Mouse (Mus musculus) neural tube, embryonic 15.5 days (tissue): ENCODE results near the gene Plxnb1. TPM values are rescaled to one million over a fixed set of nuclear protein-coding genes. Genes with fewer than 3 reads are reported as not detected.

Experiments
- ATAC-seq: fragments of 200-750 bp; cut with Nextera tagmentation; 2 replicates; pipeline ENCODE4 v1.8.0; 2017; ENCODE audit warnings: mild to moderate bottlenecking, moderate TSS enrichment, moderate library complexity; ENCODE audit not compliant: low FRiP score
- H3K27ac ChIP-seq: fragments of 300-500 bp; sonication (generic); replicated peaks from 2 replicates; pipeline ENCODE4 v1.5.1; 2015; ENCODE audit warnings: mild to moderate bottlenecking, inconsistent platforms
- H3K27me3 ChIP-seq: fragments of 300-500 bp; sonication (generic); replicated peaks from 2 replicates; pipeline ENCODE4 v1.6.1; 2015; ENCODE audit warnings: inconsistent platforms
- H3K36me3 ChIP-seq: fragments of 300-500 bp; sonication (generic); 2 replicates; pipeline ENCODE4 v1.6.1; 2015; ENCODE audit warnings: inconsistent platforms
- H3K4me1 ChIP-seq: fragments of 300-500 bp; sonication (generic); 2 replicates; pipeline ENCODE4 v1.6.1; 2015; ENCODE audit warnings: inconsistent platforms
- H3K4me2 ChIP-seq: fragments of 300-500 bp; sonication (generic); 2 replicates; pipeline ENCODE4 v1.6.1; 2015; ENCODE audit warnings: inconsistent platforms, mild to moderate bottlenecking, moderate library complexity
- H3K4me3 ChIP-seq: fragments of 300-500 bp; sonication (generic); replicated peaks from 2 replicates; pipeline ENCODE4 v1.5.1; 2015; ENCODE audit warnings: mild to moderate bottlenecking, inconsistent platforms
- H3K9ac ChIP-seq: fragments of 300-500 bp; sonication (generic); replicated peaks from 2 replicates; pipeline ENCODE4 v1.6.1; 2015; ENCODE audit warnings: mild to moderate bottlenecking, inconsistent platforms
- H3K9me3 ChIP-seq: fragments of 300-500 bp; sonication (generic); replicated peaks from 2 replicates; pipeline ENCODE4 v1.6.1; 2016; ENCODE audit warnings: inconsistent platforms
- WGBS: fragments of 180-500 bp; shearing (Covaris S2); methylation state at CpG from one replicate; pipeline ENCODE4 v1.1.7; 2015; ENCODE audit warnings: mixed read lengths; 5-methylcytosine and 5-hydroxymethylcytosine counted together
- polyA plus RNA-seq: library from polyadenylated mRNA; unstranded; fragments of >200 nt; fragmentation: Nextera tagmentation; extraction: Ambion mirVana; gene quantifications from 2 replicates; pipeline ENCODE4 v1.2.1, GENCODE M21; 2015

Gene Plxnb1
- polyA plus RNA-seq, 1 experiment from 2014 or later, result 11.6 TPM

DNA sequence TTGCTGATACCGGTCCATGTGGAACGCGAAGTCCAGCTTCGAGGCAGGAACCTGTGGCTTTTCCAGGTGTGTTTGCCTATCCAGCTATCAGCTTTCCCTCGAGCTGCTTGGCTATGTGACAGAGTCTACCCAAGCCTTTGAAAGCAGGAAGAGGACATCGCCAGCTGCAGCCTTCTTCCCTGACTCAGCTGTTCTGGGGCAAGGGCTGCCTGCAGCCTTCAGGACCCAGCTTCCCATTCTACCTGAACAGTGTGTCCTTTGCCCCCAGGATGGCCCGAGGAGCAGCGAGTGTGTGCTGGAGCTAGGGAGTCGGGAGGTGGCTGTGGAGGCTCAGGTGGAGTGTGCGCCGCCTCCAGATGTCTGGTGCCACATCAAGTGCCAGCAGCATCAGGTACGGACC is 10.5 kb downstream of the Plxnb1 start:
- Histone ChIP-seq H3K9me3 (no peaks in the 10 kb centered on the region), H3K9ac (no peak overlapping the region), H3K27ac (peak overlapping the region; percentile 20; the same call in 1 of the 2 replicates), H3K36me3 (peaks cover 59% of the 10 kb centered on the region), H3K4me2 (no peak overlapping the region), H3K4me3 (no peak overlapping the region), H3K27me3 (no peaks in the 10 kb centered on the region), H3K4me1 (peaks cover 39% of the 10 kb centered on the region)
- whole genome bisulfite sequencing, result 94% methylated on average over 12 of the region's 12 CpGs
- no peak for ATAC-seq

DNA sequence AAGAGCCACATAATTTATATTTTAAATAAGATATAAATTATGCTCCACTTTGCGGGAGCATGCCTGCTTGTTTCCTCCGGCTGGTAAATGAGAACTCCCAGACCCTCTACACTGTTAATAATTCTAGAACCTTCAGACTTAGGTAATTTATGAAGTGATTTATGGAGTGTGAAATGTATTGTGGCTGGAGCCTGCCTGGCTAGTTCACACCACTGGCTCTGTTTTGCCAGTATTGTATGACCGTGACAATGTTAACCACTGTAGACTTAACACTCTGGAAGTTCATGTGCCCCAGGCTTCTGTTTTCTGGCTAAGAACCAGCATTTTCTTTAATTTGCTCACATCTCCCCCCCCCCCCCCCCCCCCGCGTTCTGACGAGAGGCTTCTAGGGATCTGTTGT is 12.2 kb downstream of the Plxnb1 start:
- peaks cover 35% of the 10 kb centered on the region for H3K4me1 ChIP-seq
- no peak for ATAC-seq
- no peak overlapping the region for H3K4me2 ChIP-seq
- H3K9me3 ChIP-seq, result no peaks in the 10 kb centered on the region
- 40% methylated on average over 4 of the region's 6 CpGs for WGBS
- H3K4me3 ChIP-seq, result no peak overlapping the region
- peaks cover 70% of the 10 kb centered on the region for H3K36me3 ChIP-seq
- H3K27me3 ChIP-seq, result no peaks in the 10 kb centered on the region
- no peak overlapping the region for H3K27ac ChIP-seq
- H3K9ac ChIP-seq, result no peak overlapping the region

DNA sequence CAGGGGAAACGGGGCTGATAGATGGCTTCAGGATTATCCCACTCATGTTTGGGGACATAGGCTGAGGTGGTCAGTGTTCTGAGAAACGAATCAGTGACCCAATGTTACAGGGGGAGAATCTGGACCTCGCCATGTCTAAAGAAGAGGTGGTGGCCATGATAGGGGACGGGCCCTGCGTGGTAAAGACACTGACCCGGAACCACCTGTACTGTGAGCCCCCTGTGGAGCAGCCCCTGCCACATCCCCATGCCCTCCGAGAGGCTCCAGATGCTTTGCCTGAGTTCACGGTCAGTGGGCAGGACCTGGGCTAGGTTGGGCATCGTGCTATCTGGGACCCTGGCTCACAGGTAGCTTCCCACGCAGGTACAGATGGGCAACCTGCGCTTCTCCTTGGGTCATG is 15.1 kb downstream of the Plxnb1 start:
- H3K4me3 ChIP-seq, result no peak overlapping the region
- no peak overlapping the region for H3K27ac ChIP-seq
- no peak overlapping the region for H3K4me2 ChIP-seq
- H3K9me3 ChIP-seq, result no peaks in the 10 kb centered on the region
- H3K27me3 ChIP-seq, result no peaks in the 10 kb centered on the region
- WGBS, result 92% methylated on average over 11 of the region's 11 CpGs
- no peak for ATAC-seq
- no peak overlapping the region for H3K9ac ChIP-seq
- peaks cover 13% of the 10 kb centered on the region; the same call in 1 of the 2 replicates for H3K4me1 ChIP-seq
- H3K36me3 ChIP-seq, result peaks cover 88% of the 10 kb centered on the region

DNA sequence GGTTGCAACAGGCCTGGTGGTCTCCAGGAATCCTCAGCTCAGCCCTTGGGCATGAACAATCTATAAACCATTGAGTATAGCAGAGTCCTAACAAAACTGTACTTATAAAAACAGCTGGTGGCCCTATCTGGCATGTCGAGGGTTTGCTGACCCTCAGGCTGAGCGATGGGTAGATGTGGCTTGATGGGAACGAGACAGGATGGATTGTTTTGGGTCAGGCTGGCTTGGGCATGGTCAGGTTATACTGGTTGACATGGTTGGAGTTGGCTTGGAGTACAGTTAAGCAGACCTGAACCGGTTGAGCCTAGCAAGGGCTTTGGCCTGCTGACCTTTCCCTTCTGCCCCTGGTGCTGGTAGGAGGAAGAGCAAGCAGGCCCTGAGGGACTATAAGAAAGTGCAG is 15.9 kb downstream of the Plxnb1 start:
- WGBS, result 85% methylated on average over 4 of the region's 4 CpGs
- Histone ChIP-seq H3K9ac (no peak overlapping the region), H3K9me3 (no peaks in the 10 kb centered on the region), H3K4me2 (no peak overlapping the region), H3K36me3 (peaks cover 88% of the 10 kb centered on the region), H3K27me3 (no peaks in the 10 kb centered on the region), H3K27ac (no peak overlapping the region), H3K4me1 (0 out of 2 replicates have a peak, but pooled peaks cover 5% of the 10 kb centered on the region), H3K4me3 (no peak overlapping the region)
- ATAC-seq, result no peak

DNA sequence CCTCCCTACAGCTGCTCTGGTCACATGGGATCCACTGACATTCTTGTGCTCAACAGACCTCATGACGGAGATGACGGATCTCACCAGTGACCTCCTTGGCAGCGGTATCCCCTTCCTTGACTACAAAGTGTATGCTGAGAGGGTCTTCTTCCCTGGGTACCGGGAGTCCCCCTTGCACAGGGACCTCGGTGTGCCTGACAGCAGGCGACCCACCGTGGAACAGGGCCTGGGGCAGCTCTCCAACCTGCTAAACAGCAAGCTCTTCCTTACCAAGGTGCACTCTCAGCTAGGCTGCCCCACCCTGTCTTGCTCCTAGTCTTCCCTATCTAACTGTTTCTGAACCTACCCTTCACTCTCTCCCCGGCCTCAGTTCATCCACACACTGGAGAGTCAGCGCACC is 16.4 kb downstream of the Plxnb1 start:
- no peak overlapping the region for H3K9ac ChIP-seq
- H3K4me1 ChIP-seq, result 0 out of 2 replicates have a peak, but pooled peaks cover 5% of the 10 kb centered on the region
- 93% methylated on average over 9 of the region's 9 CpGs for WGBS
- H3K9me3 ChIP-seq, result no peaks in the 10 kb centered on the region
- no peak overlapping the region for H3K27ac ChIP-seq
- H3K4me2 ChIP-seq, result no peak overlapping the region
- H3K36me3 ChIP-seq, result peaks cover 88% of the 10 kb centered on the region
- no peak for ATAC-seq
- H3K27me3 ChIP-seq, result no peaks in the 10 kb centered on the region
- H3K4me3 ChIP-seq, result no peak overlapping the region

DNA sequence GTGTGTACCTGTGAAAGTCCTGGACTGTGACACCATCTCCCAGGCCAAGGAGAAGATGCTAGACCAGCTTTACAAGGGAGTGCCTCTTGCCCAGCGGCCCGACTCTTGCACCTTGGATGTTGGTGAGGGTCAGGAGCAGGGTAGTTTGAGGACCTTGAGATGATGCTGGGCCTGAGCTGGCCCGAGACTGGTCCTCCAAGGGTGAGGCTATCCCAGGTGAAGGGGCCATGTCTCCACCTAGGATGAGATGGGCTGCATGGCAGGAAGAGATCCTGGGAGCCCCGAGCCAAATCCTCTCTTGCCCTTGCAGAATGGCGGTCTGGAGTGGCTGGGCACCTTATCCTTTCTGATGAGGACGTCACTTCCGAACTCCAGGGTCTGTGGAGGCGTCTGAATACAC is 18.1 kb downstream of the Plxnb1 start:
- Histone ChIP-seq H3K9ac (no peak overlapping the region), H3K4me2 (no peak overlapping the region), H3K4me1 (no peaks in the 10 kb centered on the region), H3K27ac (no peak overlapping the region), H3K36me3 (peaks cover 96% of the 10 kb centered on the region), H3K27me3 (no peaks in the 10 kb centered on the region), H3K4me3 (no peak overlapping the region), H3K9me3 (no peaks in the 10 kb centered on the region)
- 92% methylated on average over 8 of the region's 8 CpGs for WGBS
- no peak for ATAC-seq

DNA sequence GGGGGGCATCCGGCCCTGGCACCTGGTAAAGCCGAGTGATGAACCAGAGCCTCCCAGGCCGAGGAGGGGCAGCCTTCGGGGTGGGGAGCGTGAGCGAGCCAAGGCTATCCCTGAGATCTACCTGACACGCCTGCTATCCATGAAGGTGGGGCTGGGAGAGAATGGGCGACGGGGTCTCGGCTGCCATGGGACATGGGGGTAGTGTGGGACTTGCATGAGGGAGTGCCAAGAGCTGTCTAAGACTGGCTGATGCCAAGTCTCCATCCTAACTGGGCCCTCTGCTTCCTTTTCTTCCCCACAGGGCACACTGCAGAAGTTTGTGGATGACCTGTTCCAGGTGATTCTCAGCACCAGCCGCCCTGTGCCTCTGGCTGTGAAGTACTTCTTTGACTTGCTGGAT is 19.1 kb downstream of the Plxnb1 start:
- Histone ChIP-seq H3K9me3 (no peaks in the 10 kb centered on the region), H3K4me3 (no peak overlapping the region), H3K27me3 (no peaks in the 10 kb centered on the region), H3K4me1 (no peaks in the 10 kb centered on the region), H3K4me2 (no peak overlapping the region), H3K9ac (no peak overlapping the region), H3K36me3 (peaks cover 96% of the 10 kb centered on the region), H3K27ac (no peak overlapping the region)
- ATAC-seq, result no peak
- WGBS, result 93% methylated on average over 11 of the region's 11 CpGs

DNA sequence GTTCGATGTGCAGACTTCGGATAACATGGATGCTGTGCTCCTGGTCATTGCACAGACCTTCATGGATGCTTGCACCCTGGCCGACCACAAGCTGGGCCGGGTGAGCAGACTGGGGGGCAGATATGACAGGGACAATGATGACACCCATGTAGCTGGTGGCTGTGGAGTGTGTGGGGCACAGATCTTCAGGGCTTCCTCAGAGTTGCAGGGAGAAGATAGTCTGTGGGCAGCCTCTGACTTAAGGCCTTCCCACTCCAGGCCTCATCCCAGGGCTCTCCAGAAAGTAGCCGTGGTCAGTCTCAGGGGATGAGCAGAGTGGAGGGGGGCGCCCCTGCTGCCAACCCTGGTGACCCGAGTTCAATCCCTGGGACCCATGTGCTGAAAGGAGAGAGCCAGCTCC is 19.7 kb downstream of the Plxnb1 start:
- Histone ChIP-seq H3K27me3 (no peaks in the 10 kb centered on the region), H3K27ac (no peak overlapping the region), H3K4me1 (no peaks in the 10 kb centered on the region), H3K4me3 (no peak overlapping the region), H3K9ac (no peak overlapping the region), H3K4me2 (no peak overlapping the region), H3K36me3 (peaks cover 94% of the 10 kb centered on the region), H3K9me3 (no peaks in the 10 kb centered on the region)
- no peak for ATAC-seq
- 92% methylated on average over 7 of the region's 7 CpGs for WGBS

DNA sequence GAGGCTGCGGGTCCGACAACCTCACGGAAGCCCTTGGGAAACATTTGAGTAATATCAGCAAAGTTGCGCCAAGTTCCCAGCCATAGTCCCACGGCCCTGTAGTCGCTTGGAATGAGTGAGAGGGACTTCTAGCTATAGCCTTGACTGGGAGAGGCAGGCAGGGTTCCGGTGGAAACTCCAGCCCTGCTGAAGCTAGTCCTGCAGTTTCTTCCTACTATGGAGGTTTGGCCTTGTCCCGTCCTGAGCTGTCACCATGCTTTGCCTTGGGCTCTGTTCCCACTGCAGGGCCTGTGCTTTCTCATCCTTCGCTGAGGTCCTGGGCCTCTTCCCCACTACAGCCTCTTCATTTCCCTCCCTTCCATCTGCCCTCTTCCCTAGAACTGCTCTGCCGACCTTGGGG is 21.0 kb downstream of the Plxnb1 start:
- no peak for ATAC-seq
- no peak overlapping the region for H3K27ac ChIP-seq
- 94% methylated on average over 10 of the region's 10 CpGs for WGBS
- H3K27me3 ChIP-seq, result no peaks in the 10 kb centered on the region
- no peak overlapping the region for H3K4me3 ChIP-seq
- peaks cover 80% of the 10 kb centered on the region for H3K36me3 ChIP-seq
- no peak overlapping the region for H3K4me2 ChIP-seq
- H3K9me3 ChIP-seq, result no peaks in the 10 kb centered on the region
- no peak overlapping the region for H3K9ac ChIP-seq
- no peaks in the 10 kb centered on the region for H3K4me1 ChIP-seq

DNA sequence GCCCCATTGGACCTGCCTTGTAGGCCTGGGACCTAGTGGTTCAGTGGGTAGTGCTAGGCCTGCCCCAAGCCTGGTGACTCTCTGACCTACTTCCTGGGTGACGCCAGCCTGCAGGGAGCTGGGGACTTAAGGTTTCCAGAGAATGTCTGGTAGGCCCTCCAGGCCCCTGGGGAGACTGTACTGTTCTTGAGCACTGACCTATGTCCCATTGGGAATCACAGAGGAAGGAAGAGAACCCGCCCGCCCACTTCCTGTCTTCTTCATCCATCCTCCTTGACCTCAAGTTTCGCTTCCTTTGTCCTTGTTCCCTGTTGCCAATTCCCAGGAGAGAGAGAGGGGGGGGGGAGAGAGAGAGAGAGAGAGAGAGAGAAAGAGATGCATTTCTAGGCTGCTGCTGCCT is 22.9 kb downstream of the Plxnb1 start:
- WGBS, result 85% methylated on average over 4 of the region's 4 CpGs
- Histone ChIP-seq H3K27ac (no peak overlapping the region), H3K9ac (no peak overlapping the region), H3K4me1 (0 out of 2 replicates have a peak, but pooled peaks cover 2% of the 10 kb centered on the region), H3K36me3 (peaks cover 62% of the 10 kb centered on the region), H3K27me3 (no peaks in the 10 kb centered on the region), H3K4me3 (no peak overlapping the region), H3K9me3 (no peaks in the 10 kb centered on the region), H3K4me2 (no peak overlapping the region)
- ATAC-seq, result no peak

DNA sequence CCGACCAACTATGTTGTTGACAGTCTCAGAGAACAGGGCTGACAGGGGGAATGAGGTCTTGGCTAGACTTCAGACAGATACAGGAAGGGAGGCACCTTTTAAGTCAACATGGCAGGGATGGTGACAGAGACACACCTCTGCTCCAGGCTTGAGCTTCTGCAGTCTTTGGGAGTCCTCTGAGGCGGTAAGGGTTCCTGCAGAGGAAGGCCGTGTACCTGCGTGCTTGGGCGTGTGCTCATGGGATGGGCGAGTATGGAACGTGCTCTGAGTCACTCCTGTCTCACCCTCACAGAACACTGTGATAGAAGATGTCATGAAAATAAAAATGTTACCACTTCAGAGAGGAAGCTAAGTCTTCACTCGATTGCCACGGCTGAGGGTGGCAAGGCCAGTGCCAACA is 24.4 kb downstream of the Plxnb1 start:
- 92% methylated on average over 9 of the region's 9 CpGs for WGBS
- Histone ChIP-seq H3K27ac (no peak overlapping the region), H3K9me3 (no peaks in the 10 kb centered on the region), H3K4me1 (peaks cover 6% of the 10 kb centered on the region; the same call in 1 of the 2 replicates), H3K4me2 (no peak overlapping the region), H3K4me3 (no peak overlapping the region), H3K27me3 (no peaks in the 10 kb centered on the region), H3K36me3 (peaks cover 49% of the 10 kb centered on the region), H3K9ac (no peak overlapping the region)
- ATAC-seq, result no peak

DNA sequence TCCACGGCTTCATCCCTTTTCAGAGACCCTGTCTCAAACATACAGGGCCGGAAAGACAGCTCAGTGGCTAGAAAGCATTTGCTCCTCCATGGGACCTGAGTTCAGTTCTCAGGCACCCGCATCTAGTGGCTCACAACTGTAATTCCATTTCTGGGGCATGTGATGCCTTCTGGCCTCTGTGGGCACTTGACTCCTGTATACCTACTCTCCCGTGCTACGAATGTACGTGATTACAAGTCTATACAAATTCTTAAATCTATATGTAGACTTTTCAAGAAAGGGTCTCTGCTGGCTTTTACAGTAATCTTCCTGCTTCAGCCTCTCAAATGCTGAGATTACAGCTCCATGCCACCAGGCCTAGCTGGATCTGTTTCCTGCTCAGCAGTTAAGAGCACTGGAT is 25.8 kb downstream of the Plxnb1 start:
- Histone ChIP-seq H3K4me3 (no peak overlapping the region), H3K9ac (no peak overlapping the region), H3K9me3 (no peaks in the 10 kb centered on the region), H3K4me2 (no peak overlapping the region), H3K27me3 (no peaks in the 10 kb centered on the region), H3K4me1 (peaks cover 6% of the 10 kb centered on the region; the same call in 1 of the 2 replicates), H3K27ac (no peak overlapping the region), H3K36me3 (peaks cover 35% of the 10 kb centered on the region)
- whole genome bisulfite sequencing, result 90% methylated on average over 6 of the region's 6 CpGs
- no peak for ATAC-seq
